In the genomic region with DNA sequence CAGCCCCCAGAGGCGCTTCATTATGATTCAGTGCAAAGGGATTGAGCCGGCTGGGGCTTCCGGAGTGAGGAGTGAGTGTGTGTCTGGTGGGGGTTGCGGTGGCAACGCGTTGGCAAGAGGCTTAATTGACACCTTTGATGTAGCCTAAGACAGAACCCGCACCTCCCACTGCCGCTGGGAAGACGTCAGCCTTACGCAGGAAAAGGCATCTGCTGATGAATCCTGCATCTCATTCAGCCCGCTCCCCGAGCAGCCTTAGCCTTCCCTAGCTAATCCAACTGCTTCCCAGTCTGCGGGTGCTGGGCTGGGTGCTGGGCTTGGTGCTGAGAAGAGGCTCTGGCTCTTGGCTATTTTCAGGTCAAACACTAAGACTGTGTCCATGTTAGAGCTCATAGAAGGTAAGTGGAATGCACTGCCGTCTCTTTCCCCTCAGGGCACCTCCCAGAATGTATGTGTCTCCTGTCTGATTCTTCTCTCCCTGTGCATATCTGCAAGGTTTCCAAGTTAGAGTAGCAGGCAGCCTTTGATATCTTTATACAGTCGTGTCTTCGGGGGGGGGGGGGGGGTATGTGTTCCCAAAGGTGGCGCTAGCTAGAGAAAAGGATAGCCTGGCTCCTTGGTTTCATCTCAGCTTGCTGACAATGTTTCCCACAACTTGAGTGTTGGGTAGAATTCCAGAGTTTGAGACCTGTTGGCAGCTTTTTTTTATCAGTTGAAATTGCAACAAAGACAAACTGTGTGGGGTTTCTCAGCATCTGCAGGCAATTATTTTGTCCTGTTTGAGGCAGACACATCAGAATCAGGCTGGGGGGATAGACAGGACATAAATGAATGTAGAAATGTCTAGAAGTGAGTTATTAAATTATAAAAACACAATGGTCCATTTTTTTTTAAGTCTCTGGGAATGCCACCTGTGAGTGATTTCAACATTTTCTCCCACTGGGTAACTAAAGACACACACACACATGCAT, we compare ENCODE assay signal across 8 mouse cellular contexts. TPM values are rescaled to one million over a fixed set of nuclear protein-coding genes. Genes with fewer than 3 reads are reported as not detected.
DNase-seq lines count a peak whose midpoint lies in the region; ATAC-seq and TF ChIP-seq lines count a peak whose summit lies in the region.

No protein-coding gene starts in this region.

- 7% methylated on average over 17 of the region's 17 CpGs for WGBS in liver, embryonic 12.5 days (ENCODE audit: insufficient replicate concordance)
- 1% methylated on average over 17 of the region's 17 CpGs for WGBS in embryonic facial prominence, embryonic 15.5 days
- 2% methylated on average over 17 of the region's 17 CpGs for WGBS in hindbrain, embryonic 16.5 days
- 3% methylated on average over 17 of the region's 17 CpGs for WGBS in limb, embryonic 14.5 days

- TF ChIP-seq POLR2A in limb, embryonic 14.5 days (IDR thresholded peaks at IDR 0.05; ENCODE audit: borderline replicate concordance, extremely low read depth, insufficient read depth, insufficient read length) = no peak

- H3K4me1 ChIP-seq in liver, embryonic 12.5 days = no peaks in the 10 kb centered on the region
- H3K4me1 ChIP-seq in embryonic facial prominence, embryonic 15.5 days = peaks cover 17% of the 10 kb centered on the region
- peaks cover 15% of the 10 kb centered on the region for H3K4me1 ChIP-seq in hindbrain, embryonic 16.5 days (ENCODE audit: control insufficient read depth, insufficient read depth, low read depth, low read length)
- H3K4me1 ChIP-seq in limb, embryonic 14.5 days (ENCODE audit: control insufficient read depth, insufficient read depth, low read length) = peaks cover 10% of the 10 kb centered on the region

- H3K4me3 ChIP-seq in liver, embryonic 12.5 days = no peak overlapping the region
- peak overlapping the region; percentile 38 for H3K4me3 ChIP-seq in embryonic facial prominence, embryonic 15.5 days (replicated peaks)
- H3K4me3 ChIP-seq in hindbrain, embryonic 16.5 days (ENCODE audit: low read length) = peak overlapping the region; percentile 39
- peak overlapping the region; percentile 26 for H3K4me3 ChIP-seq in limb, embryonic 14.5 days (replicated peaks; ENCODE audit: low read length)

- peak overlapping the region; percentile 35 for H3K4me2 ChIP-seq in liver, embryonic 12.5 days
- peak overlapping the region; percentile 65 for H3K4me2 ChIP-seq in embryonic facial prominence, embryonic 15.5 days (replicated peaks)
- peak overlapping the region; percentile 57 for H3K4me2 ChIP-seq in hindbrain, embryonic 16.5 days (ENCODE audit: low read length)
- H3K4me2 ChIP-seq in limb, embryonic 14.5 days (replicated peaks; ENCODE audit: low read depth, low read length, severe bottlenecking) = peak overlapping the region; percentile 53

- H3K9ac ChIP-seq in liver, embryonic 12.5 days = no peak overlapping the region
- H3K9ac ChIP-seq in embryonic facial prominence, embryonic 15.5 days = peak overlapping the region; percentile 9; the same call in 1 of the 2 replicates
- H3K9ac ChIP-seq in hindbrain, embryonic 16.5 days (ENCODE audit: low read depth, low read length) = peak overlapping the region; percentile 64
- H3K9ac ChIP-seq in limb, embryonic 14.5 days (ENCODE audit: low read depth, low read length, severe bottlenecking) = peak overlapping the region; percentile 38

- ATAC-seq in liver, embryonic 12.5 days = no peak
- peak; percentile 80 for ATAC-seq in embryonic facial prominence, embryonic 15.5 days (ENCODE audit: insufficient number of reproducible peaks, low FRiP score, low TSS enrichment, low read depth)
- ATAC-seq in hindbrain, embryonic 16.5 days = peak; percentile 89
- peak; percentile 68; the same call in 1 of the 2 replicates for ATAC-seq in limb, embryonic 14.5 days (ENCODE audit: low FRiP score, low read depth)

- no peaks in the 10 kb centered on the region for H3K9me3 ChIP-seq in liver, embryonic 12.5 days (replicated peaks)
- no peaks in the 10 kb centered on the region for H3K9me3 ChIP-seq in embryonic facial prominence, embryonic 15.5 days (replicated peaks)
- no peaks in the 10 kb centered on the region; the same call in 1 of the 2 replicates for H3K9me3 ChIP-seq in hindbrain, embryonic 16.5 days (ENCODE audit: control insufficient read depth, low read length)
- H3K9me3 ChIP-seq in limb, embryonic 14.5 days (ENCODE audit: control insufficient read depth, low read length) = no peaks in the 10 kb centered on the region

- H3K27me3 ChIP-seq in liver, embryonic 12.5 days (replicated peaks) = no peaks in the 10 kb centered on the region
- no peaks in the 10 kb centered on the region for H3K27me3 ChIP-seq in embryonic facial prominence, embryonic 15.5 days
- H3K27me3 ChIP-seq in hindbrain, embryonic 16.5 days (replicated peaks; ENCODE audit: control insufficient read depth, insufficient read depth, low read length) = no peaks in the 10 kb centered on the region
- H3K27me3 ChIP-seq in limb, embryonic 14.5 days (ENCODE audit: control insufficient read depth, insufficient read depth, low read length) = no peaks in the 10 kb centered on the region

- DNase-seq in liver = no peak
- DNase-seq in adrenal gland, postnatal 25 days = peak; percentile 15
- peak; percentile 34 for DNase-seq in limb, embryonic 14.5 days (ENCODE audit: low spot score)
- peak; percentile 92 to 96 for DNase-seq in right cerebral cortex, postnatal 36 days (ENCODE audit: low spot score in 2 of 2)
- no peak for DNase-seq in spleen, postnatal 4 days (ENCODE audit: low spot score in 2 of 2)

- no peaks in the 10 kb centered on the region for H3K36me3 ChIP-seq in liver, embryonic 12.5 days
- H3K36me3 ChIP-seq in embryonic facial prominence, embryonic 15.5 days = no peaks in the 10 kb centered on the region
- 0 out of 2 replicates have a peak, but pooled peaks cover 2% of the 10 kb centered on the region for H3K36me3 ChIP-seq in hindbrain, embryonic 16.5 days (ENCODE audit: control insufficient read depth, insufficient read depth, low read length)
- no peaks in the 10 kb centered on the region for H3K36me3 ChIP-seq in limb, embryonic 14.5 days (ENCODE audit: control insufficient read depth, insufficient read depth, low read length)

- no peak overlapping the region for H3K27ac ChIP-seq in liver, embryonic 12.5 days
- peak overlapping the region; percentile 85 for H3K27ac ChIP-seq in embryonic facial prominence, embryonic 15.5 days (replicated peaks)
- H3K27ac ChIP-seq in hindbrain, embryonic 16.5 days (ENCODE audit: low read depth, low read length) = peak overlapping the region; percentile 84
- H3K27ac ChIP-seq in limb, embryonic 14.5 days (replicated peaks; ENCODE audit: low read depth, low read length) = 0 out of 2 replicates have a peak overlapping the region, but pooled peaks have one; percentile 13

RNA-seq across cellular contexts. Expression of gene Gm21954, which starts 10.0 kb away (rescaled TPM):
- not detected in 2 replicates for polyA plus RNA-seq in liver, embryonic 12.5 days (2016; fragmentation: Nextera tagmentation; extraction: Ambion mirVana)
- total RNA-seq in adrenal gland, postnatal 25 days (2021) = not detected in 2 replicates
- polyA plus RNA-seq in embryonic facial prominence, embryonic 15.5 days (2015; fragmentation: Nextera tagmentation; extraction: Ambion mirVana) = not detected in 2 replicates
- polyA plus RNA-seq in hindbrain, embryonic 16.5 days (2015; fragmentation: Nextera tagmentation; extraction: Ambion mirVana) = not detected in 2 replicates
- not detected in 2 replicates for polyA plus RNA-seq in limb, embryonic 14.5 days (2012; rRNA removed)
- not detected in 2 replicates for polyA plus RNA-seq in limb, embryonic 14.5 days (2014; fragmentation: Nextera tagmentation; extraction: Ambion mirVana)

Comparison
In these comparisons a context has a peak if more than half of its experiments do, and no peak if none do; other contexts are left out.
1. DNase-seq: peak in adrenal gland, postnatal 25 days (single experiment), limb, embryonic 14.5 days (single experiment) and right cerebral cortex, postnatal 36 days (2 of 2); none in liver (single experiment) and spleen, postnatal 4 days (0 of 2).
2. Peak in every context shown above with its lines, with median percentiles within 50 percentile points of each other: H3K4me2 ChIP-seq.